In the genomic region with DNA sequence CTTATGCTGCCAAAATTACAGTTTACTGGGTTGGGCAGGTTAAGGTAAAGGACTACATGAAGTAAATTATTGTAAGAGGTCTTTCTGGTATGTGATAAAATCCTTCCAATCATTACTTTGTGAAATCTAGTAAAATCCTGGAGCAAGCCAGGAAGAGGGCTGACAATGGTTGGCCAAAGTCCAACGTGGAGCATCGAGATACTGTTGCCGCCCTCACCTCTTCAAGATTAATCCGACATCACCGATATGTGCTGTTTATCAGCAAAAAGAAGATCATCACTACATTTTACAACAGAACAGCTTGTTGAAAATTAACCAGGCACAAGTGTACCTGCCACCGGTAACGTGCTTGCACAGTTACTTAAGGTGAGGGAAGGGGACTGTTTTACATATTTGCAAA, we compare ENCODE assay signal across 17 mouse cellular contexts.
DNase-seq lines count a peak whose midpoint lies in the region; ATAC-seq and TF ChIP-seq lines count a peak whose summit lies in the region.
"Had no signal": no experiment of that assay in that cellular context is flagged by ENCODE, and none has a peak within 500 bp of the region (broad histone marks: within the 10 kb centered on the region; RNA-seq: fewer than 3 reads in every experiment).

No protein-coding gene starts in this region.

- no peak overlapping the region; the same call in 1 of the 2 replicates for H3K9ac ChIP-seq in lung, embryonic 16.5 days (ENCODE audit: low read length)
- H3K9ac ChIP-seq in intestine, embryonic 16.5 days (ENCODE audit: low read depth, low read length) = no peak overlapping the region
- no peak overlapping the region for H3K9ac ChIP-seq in kidney, embryonic 15.5 days
- no peak overlapping the region for H3K9ac ChIP-seq in midbrain, postnatal 0 days (replicated peaks; ENCODE audit: low read length, poor library complexity, severe bottlenecking)
- H3K9ac ChIP-seq: embryonic facial prominence, embryonic 15.5 days; hindbrain, embryonic 15.5 days had no signal

- H3K27me3 ChIP-seq in lung, embryonic 16.5 days (ENCODE audit: control insufficient read depth, insufficient read depth, low read depth, low read length) = no peaks in the 10 kb centered on the region
- no peaks in the 10 kb centered on the region for H3K27me3 ChIP-seq in intestine, embryonic 16.5 days (replicated peaks; ENCODE audit: control insufficient read depth, insufficient read depth, low read length)
- H3K27me3 ChIP-seq in kidney, embryonic 15.5 days = no peaks in the 10 kb centered on the region
- no peaks in the 10 kb centered on the region for H3K27me3 ChIP-seq in small intestine, adult 2 months (ENCODE audit: control insufficient read depth, insufficient read depth, low read length)
- H3K27me3 ChIP-seq in midbrain, postnatal 0 days (ENCODE audit: insufficient read depth, low read length) = no peaks in the 10 kb centered on the region
- H3K27me3 ChIP-seq: embryonic facial prominence, embryonic 15.5 days; hindbrain, embryonic 15.5 days had no signal

- no peaks in the 10 kb centered on the region for H3K9me3 ChIP-seq in lung, embryonic 16.5 days (ENCODE audit: control insufficient read depth, low read length)
- H3K9me3 ChIP-seq in intestine, embryonic 16.5 days (ENCODE audit: control insufficient read depth, low read length) = no peaks in the 10 kb centered on the region
- H3K9me3 ChIP-seq in kidney, embryonic 15.5 days (replicated peaks) = no peaks in the 10 kb centered on the region
- H3K9me3 ChIP-seq in midbrain, postnatal 0 days (ENCODE audit: low read length) = no peaks in the 10 kb centered on the region
- H3K9me3 ChIP-seq: embryonic facial prominence, embryonic 15.5 days; hindbrain, embryonic 15.5 days; midbrain, embryonic 10.5 days had no signal

- TF ChIP-seq CTCF in small intestine, adult 2 months (IDR thresholded peaks at IDR 0.05; ENCODE audit: extremely low read depth, insufficient read length, insufficient replicate concordance, low read depth, low read length) = no peak
- TF ChIP-seq CTCF in midbrain, postnatal 0 days (IDR thresholded peaks at IDR 0.05) = no peak

- no peak overlapping the region for H3K4me3 ChIP-seq in lung, embryonic 16.5 days (ENCODE audit: low read length)
- H3K4me3 ChIP-seq in intestine, embryonic 16.5 days (ENCODE audit: low read length) = no peak overlapping the region
- H3K4me3 ChIP-seq in kidney, embryonic 15.5 days (replicated peaks) = no peak overlapping the region
- H3K4me3 ChIP-seq in small intestine, adult 2 months (ENCODE audit: low read depth, low read length) = no peak overlapping the region
- H3K4me3 ChIP-seq in midbrain, postnatal 0 days (ENCODE audit: low read depth, low read length) = no peak overlapping the region
- H3K4me3 ChIP-seq: embryonic facial prominence, embryonic 15.5 days; hindbrain, embryonic 15.5 days; left cerebral cortex, adult 2 months; midbrain, embryonic 10.5 days had no signal

- WGBS in lung, embryonic 16.5 days = 34% methylated on average over 7 of the region's 7 CpGs
- WGBS in intestine, embryonic 16.5 days = 43% methylated on average over 7 of the region's 7 CpGs
- 51% methylated on average over 7 of the region's 7 CpGs for WGBS in kidney, embryonic 15.5 days
- WGBS in small intestine, adult 2 months = 25% methylated on average over 7 of the region's 7 CpGs
- WGBS in midbrain, postnatal 0 days = 82% methylated on average over 7 of the region's 7 CpGs

- DNase-seq in lung, postnatal 14 days = no peak
- DNase-seq in midbrain, postnatal 0 days (ENCODE audit: low spot score) = no peak
- DNase-seq in gastrocnemius, postnatal 10 days = no peak
- DNase-seq: adrenal gland, adult 8-10 months; cerebellum, adult 9-11 months; heart, adult 11 months; liver; thymus, adult 18-20 months had no signal

- ATAC-seq in lung, embryonic 16.5 days (ENCODE audit: low read depth) = no peak
- peak; percentile 83 for ATAC-seq in intestine, embryonic 16.5 days
- no peak for ATAC-seq in kidney, embryonic 15.5 days (replicated peaks; ENCODE audit: low FRiP score)
- no peak for ATAC-seq in midbrain, postnatal 0 days (ENCODE audit: low FRiP score)
- ATAC-seq: CD4-positive, CD25-positive, alpha-beta regulatory T cell, adult 4 months had no signal

- peak overlapping the region; percentile 65 for H3K27ac ChIP-seq in lung, embryonic 16.5 days (ENCODE audit: low read length)
- H3K27ac ChIP-seq in intestine, embryonic 16.5 days (ENCODE audit: low read length) = peak overlapping the region; percentile 81
- H3K27ac ChIP-seq in kidney, embryonic 15.5 days = peak overlapping the region; percentile 77
- peak overlapping the region; percentile 86 for H3K27ac ChIP-seq in small intestine, adult 2 months (ENCODE audit: insufficient read depth, low read depth, low read length)
- H3K27ac ChIP-seq in midbrain, postnatal 0 days (ENCODE audit: low read depth, low read length) = no peak overlapping the region
- H3K27ac ChIP-seq: embryonic facial prominence, embryonic 15.5 days; hindbrain, embryonic 15.5 days; left cerebral cortex, adult 2 months; midbrain, embryonic 10.5 days had no signal

- H3K4me1 ChIP-seq in lung, embryonic 16.5 days (replicated peaks; ENCODE audit: control insufficient read depth, insufficient read depth, low read length) = peaks cover 28% of the 10 kb centered on the region
- H3K4me1 ChIP-seq in intestine, embryonic 16.5 days (ENCODE audit: control insufficient read depth, insufficient read depth, low read length) = peaks cover 51% of the 10 kb centered on the region
- H3K4me1 ChIP-seq in kidney, embryonic 15.5 days = peaks cover 41% of the 10 kb centered on the region
- H3K4me1 ChIP-seq in small intestine, adult 2 months (ENCODE audit: control insufficient read depth, insufficient read depth, insufficient read length, low read length) = peaks cover 26% of the 10 kb centered on the region
- no peaks in the 10 kb centered on the region for H3K4me1 ChIP-seq in midbrain, postnatal 0 days (ENCODE audit: insufficient read depth, low read length)
- H3K4me1 ChIP-seq: midbrain, embryonic 10.5 days had no signal

- H3K4me2 ChIP-seq in lung, embryonic 16.5 days (ENCODE audit: low read depth, low read length) = peak overlapping the region; percentile 17; the same call in 1 of the 2 replicates
- H3K4me2 ChIP-seq in intestine, embryonic 16.5 days (ENCODE audit: low read depth, low read length) = no peak overlapping the region
- H3K4me2 ChIP-seq in kidney, embryonic 15.5 days = no peak overlapping the region
- no peak overlapping the region for H3K4me2 ChIP-seq in midbrain, postnatal 0 days (ENCODE audit: low read depth, low read length, poor library complexity, severe bottlenecking)
- H3K4me2 ChIP-seq: embryonic facial prominence, embryonic 15.5 days; hindbrain, embryonic 15.5 days had no signal

- H3K36me3 ChIP-seq in lung, embryonic 16.5 days (ENCODE audit: control insufficient read depth, insufficient read depth, low read length) = no peaks in the 10 kb centered on the region
- no peaks in the 10 kb centered on the region for H3K36me3 ChIP-seq in intestine, embryonic 16.5 days (ENCODE audit: control insufficient read depth, insufficient read depth, low read length)
- peaks cover 6% of the 10 kb centered on the region; the same call in 1 of the 2 replicates for H3K36me3 ChIP-seq in kidney, embryonic 15.5 days
- H3K36me3 ChIP-seq in small intestine, adult 2 months (ENCODE audit: control insufficient read depth, insufficient read depth, low read length) = peaks cover 7% of the 10 kb centered on the region; the same call in 1 of the 2 replicates
- H3K36me3 ChIP-seq in midbrain, postnatal 0 days (ENCODE audit: insufficient read depth, low read length) = peaks cover 10% of the 10 kb centered on the region; the same call in 1 of the 2 replicates
- H3K36me3 ChIP-seq: embryonic facial prominence, embryonic 15.5 days had no signal

- TF ChIP-seq POLR2A in small intestine, adult 2 months (IDR thresholded peaks at IDR 0.05; ENCODE audit: low read depth, low read length) = no peak
